Mouse (Mus musculus) c-Kit-positive CD71-positive TER-119-negative erythroid progenitor cells, embryonic 14.5 days (primary cell): ENCODE measurements around the gene Gbp7.
"Not testable (repeated sequence)": the region's sequence is repeated elsewhere in the genome, so short reads cannot be mapped to it uniquely, and the experiment has no call there.

Source experiments
- DNase-seq: peaks from one replicate; pipeline ENCODE4 v3.0.0-alpha.2; 2013; ENCODE audit warnings: low read depth

Gene Gbp7

GRCm38 (mm10) chr3:142530087-142530953, at the start of gene Gbp7:
TSS of gene Gbp7 (plus strand) at chr3:142530342.
- DNase-seq: peak; percentile 43

- DNase-seq: peak; percentile 42
Observed at GRCm38 (mm10) chr3:142490465-142490864, 39.7 kb upstream of the Gbp7 start.

- DNase-seq: no peak
Observed at GRCm38 (mm10) chr3:142493536-142494061, 36.5 kb upstream of the Gbp7 start, which contains the start of gene Gbp5. TSS of gene Gbp5 (plus strand) at chr3:142493978.

- DNase-seq: no peak
Observed at GRCm38 (mm10) chr3:142495146-142495655, 34.9 kb upstream of the Gbp7 start.

GRCm38 (mm10) chr3:142496113-142497101, 33.7 kb upstream of the Gbp7 start:
- DNase-seq: no peak

- DNase-seq: no peak
Observed at GRCm38 (mm10) chr3:142497123-142497841, 32.9 kb upstream of the Gbp7 start.

- DNase-seq: no peak
Observed at GRCm38 (mm10) chr3:142498941-142499340, 31.2 kb upstream of the Gbp7 start.

- DNase-seq: no peak
Observed at GRCm38 (mm10) chr3:142528116-142528515, 2.0 kb upstream of the Gbp7 start.

GRCm38 (mm10) chr3:142529597-142529996, 545 bp upstream of the Gbp7 start:
- no peak for DNase-seq

GRCm38 (mm10) chr3:142531595-142531994, 1.5 kb downstream of the Gbp7 start:
- no peak for DNase-seq

- no peak for DNase-seq
Observed at GRCm38 (mm10) chr3:142533185-142533584, 3.0 kb downstream of the Gbp7 start.

GRCm38 (mm10) chr3:142535667-142536066, 5.5 kb downstream of the Gbp7 start:
- no peak for DNase-seq

GRCm38 (mm10) chr3:142541391-142541790, 11.2 kb downstream of the Gbp7 start:
- DNase-seq: no peak

- not testable (repeated sequence) for DNase-seq
Observed at GRCm38 (mm10) chr3:142542776-142543175, 12.6 kb downstream of the Gbp7 start.

GRCm38 (mm10) chr3:142546690-142547089, 16.5 kb downstream of the Gbp7 start:
- no peak for DNase-seq

- no peak for DNase-seq
Observed at GRCm38 (mm10) chr3:142550052-142550676, 20.0 kb downstream of the Gbp7 start.

- DNase-seq: no peak
Observed at GRCm38 (mm10) chr3:142554601-142555000, 24.5 kb downstream of the Gbp7 start.

- no peak for DNase-seq
Observed at GRCm38 (mm10) chr3:142555623-142556022, 25.5 kb downstream of the Gbp7 start.

- DNase-seq: no peak
Observed at GRCm38 (mm10) chr3:142559632-142560228, 29.6 kb downstream of the Gbp7 start, which contains the start of gene Gbp3. TSS of gene Gbp3 (plus strand) at chr3:142560026.

- peak; percentile 50 for DNase-seq
Observed at GRCm38 (mm10) chr3:142560296-142560948, 30.3 kb downstream of the Gbp7 start.
